Mouse (Mus musculus) forebrain, embryonic 10.5 days (tissue): ENCODE measurements at regions not wholly inside any gene's neighbourhood (a gene's known extent, or its start where the extent isn't known, plus 50 kb on each side); places are given as distances from the start of the nearest gene placed in this dataset.

Experiments used
- DNase-seq: peaks from one replicate; pipeline ENCODE4 v3.0.0-alpha.2; 2017; ENCODE audit warnings: low spot score; ENCODE audit errors: extremely low spot score
- H3K27ac ChIP-seq: fragments of 300-500 bp; sonication (generic); 2 replicates; pipeline ENCODE4 v1.5.1; 2016; ENCODE audit warnings: mild to moderate bottlenecking
- H3K27me3 ChIP-seq: fragments of 300-500 bp; sonication (generic); 2 replicates; pipeline ENCODE4 v1.6.1; 2016; ENCODE audit warnings: mild to moderate bottlenecking; ENCODE audit not compliant: poor library complexity, severe bottlenecking
- H3K36me3 ChIP-seq: fragments of 300-500 bp; sonication (generic); replicated peaks from 2 replicates; pipeline ENCODE4 v1.6.1; 2016; ENCODE audit warnings: mild to moderate bottlenecking, moderate library complexity
- H3K4me1 ChIP-seq: fragments of 300-500 bp; sonication (generic); 2 replicates; pipeline ENCODE4 v1.6.1; 2016
- H3K4me3 ChIP-seq: fragments of 300-500 bp; sonication (generic); 2 replicates; pipeline ENCODE4 v1.5.1; 2016; ENCODE audit warnings: mild to moderate bottlenecking, moderate library complexity
- H3K9me3 ChIP-seq: fragments of 300-500 bp; sonication (generic); 2 replicates; pipeline ENCODE4 v1.6.1; 2016; ENCODE audit warnings: mild to moderate bottlenecking, moderate library complexity
- WGBS: fragments of 180-500 bp; shearing (Covaris S2); methylation state at CpG from one replicate; pipeline ENCODE4 v1.1.7; 2016; 5-methylcytosine and 5-hydroxymethylcytosine counted together

- no peak for DNase-seq
- Histone ChIP-seq H3K36me3 (no peaks in the 10 kb centered on the region), H3K4me1 (peaks cover 21% of the 10 kb centered on the region), H3K4me3 (no peak overlapping the region), H3K27ac (peak overlapping the region; percentile 75), H3K27me3 (no peaks in the 10 kb centered on the region), H3K9me3 (peaks cover 5% of the 10 kb centered on the region)
- WGBS = 82% methylated on average over 7 of the region's 7 CpGs
Observed at GRCm38 (mm10) chr8:90762390-90762789, 54.8 kb downstream of the Gm19935 start.

GRCm38 (mm10) chr8:90761947-90762346 is 55.2 kb downstream of the Gm19935 start:
- Histone ChIP-seq H3K4me1 (peaks cover 21% of the 10 kb centered on the region), H3K9me3 (peaks cover 5% of the 10 kb centered on the region), H3K4me3 (no peak overlapping the region), H3K27me3 (no peaks in the 10 kb centered on the region), H3K36me3 (no peaks in the 10 kb centered on the region), H3K27ac (peak overlapping the region; percentile 75)
- no peak for DNase-seq
- WGBS = 83% methylated on average over 5 of the region's 5 CpGs

GRCm38 (mm10) chr8:90761446-90761845 is 55.7 kb downstream of the Gm19935 start:
- Histone ChIP-seq H3K4me3 (no peak overlapping the region), H3K27ac (no peak overlapping the region), H3K9me3 (peaks cover 5% of the 10 kb centered on the region), H3K4me1 (peaks cover 21% of the 10 kb centered on the region), H3K27me3 (no peaks in the 10 kb centered on the region), H3K36me3 (no peaks in the 10 kb centered on the region)
- 71% methylated on average over 4 of the region's 4 CpGs for WGBS
- DNase-seq = no peak

- Histone ChIP-seq H3K27ac (no peak overlapping the region), H3K27me3 (no peaks in the 10 kb centered on the region), H3K4me3 (no peak overlapping the region), H3K4me1 (peaks cover 21% of the 10 kb centered on the region), H3K36me3 (no peaks in the 10 kb centered on the region), H3K9me3 (peaks cover 5% of the 10 kb centered on the region)
- 76% methylated on average over 9 of the region's 9 CpGs for WGBS
- no peak for DNase-seq
Observed at GRCm38 (mm10) chr8:90759531-90759930, 57.7 kb downstream of the Gm19935 start.

GRCm38 (mm10) chr8:90755020-90755419 is 62.2 kb downstream of the Gm19935 start:
- peaks cover 4% of the 10 kb centered on the region; the same call in 1 of the 2 replicates for H3K9me3 ChIP-seq
- peaks cover 8% of the 10 kb centered on the region for H3K4me1 ChIP-seq
- no peaks in the 10 kb centered on the region for H3K27me3 ChIP-seq
- DNase-seq = no peak
- 84% methylated on average over 4 of the region's 4 CpGs for WGBS
- no peak overlapping the region for H3K27ac ChIP-seq
- H3K36me3 ChIP-seq = no peaks in the 10 kb centered on the region
- no peak overlapping the region for H3K4me3 ChIP-seq

GRCm38 (mm10) chr8:90743546-90743945 is 73.6 kb downstream of the Gm19935 start:
- Histone ChIP-seq H3K9me3 (no peaks in the 10 kb centered on the region), H3K27ac (0 out of 2 replicates have a peak overlapping the region, but pooled peaks have one; percentile 58), H3K27me3 (no peaks in the 10 kb centered on the region), H3K4me1 (peaks cover 30% of the 10 kb centered on the region), H3K4me3 (no peak overlapping the region), H3K36me3 (no peaks in the 10 kb centered on the region)
- WGBS = 98% methylated on average over 2 of the region's 2 CpGs
- no peak for DNase-seq

GRCm38 (mm10) chr8:90740963-90741733 is 76.0 kb downstream of the Gm19935 start:
- 12% methylated on average over 9 of the region's 9 CpGs for WGBS

GRCm38 (mm10) chr8:90740302-90740962 is 76.8 kb downstream of the Gm19935 start:
- Histone ChIP-seq H3K9me3 (peaks cover 14% of the 10 kb centered on the region), H3K27me3 (no peaks in the 10 kb centered on the region), H3K36me3 (peaks cover 2% of the 10 kb centered on the region; the same call in 1 of the 2 replicates), H3K27ac (peak overlapping the region; percentile 87), H3K4me1 (peaks cover 30% of the 10 kb centered on the region), H3K4me3 (peak overlapping the region; percentile 14; the same call in 1 of the 2 replicates)
- peak; percentile 62 for DNase-seq
- 26% methylated on average over 2 of the region's 2 CpGs for WGBS

More at GRCm38 (mm10) chr8:90740963-90741733, 76.0 kb downstream of the Gm19935 start:
- Histone ChIP-seq H3K4me3 (peak overlapping the region; percentile 14; the same call in 1 of the 2 replicates), H3K4me1 (peaks cover 30% of the 10 kb centered on the region), H3K27ac (peak overlapping the region; percentile 87), H3K9me3 (peaks cover 14% of the 10 kb centered on the region), H3K27me3 (no peaks in the 10 kb centered on the region), H3K36me3 (peaks cover 2% of the 10 kb centered on the region; the same call in 1 of the 2 replicates)
- DNase-seq = peak; percentile 45

- H3K27me3 ChIP-seq = no peaks in the 10 kb centered on the region
- no peak overlapping the region for H3K4me3 ChIP-seq
- no peaks in the 10 kb centered on the region for H3K9me3 ChIP-seq
- no peak overlapping the region for H3K27ac ChIP-seq
- no peaks in the 10 kb centered on the region for H3K36me3 ChIP-seq
- H3K4me1 ChIP-seq = 0 out of 2 replicates have a peak, but pooled peaks cover 2% of the 10 kb centered on the region
- no peak for DNase-seq
- WGBS = 42% methylated on average over 1 of the region's 1 CpGs
Observed at GRCm38 (mm10) chr8:90728011-90728410, 89.2 kb downstream of the Gm19935 start.

- 92% methylated on average over 5 of the region's 5 CpGs for WGBS
Observed at GRCm38 (mm10) chr8:90725188-90725587, 92.0 kb downstream of the Gm19935 start.

GRCm38 (mm10) chr8:90716436-90716835 is 100.8 kb downstream of the Gm19935 start:
- H3K9me3 ChIP-seq = no peaks in the 10 kb centered on the region
- no peaks in the 10 kb centered on the region for H3K27me3 ChIP-seq
- H3K36me3 ChIP-seq = no peaks in the 10 kb centered on the region
- H3K4me1 ChIP-seq = peaks cover 5% of the 10 kb centered on the region; the same call in 1 of the 2 replicates
- WGBS = 57% methylated on average over 3 of the region's 3 CpGs
- H3K27ac ChIP-seq = no peak overlapping the region
- DNase-seq = no peak
- H3K4me3 ChIP-seq = no peak overlapping the region

More at GRCm38 (mm10) chr8:90725188-90725587, 92.0 kb downstream of the Gm19935 start:
- H3K27ac ChIP-seq = no peak overlapping the region
- no peaks in the 10 kb centered on the region for H3K36me3 ChIP-seq
- no peaks in the 10 kb centered on the region for H3K9me3 ChIP-seq
- no peak overlapping the region for H3K4me3 ChIP-seq
- H3K27me3 ChIP-seq = no peaks in the 10 kb centered on the region
- 0 out of 2 replicates have a peak, but pooled peaks cover 2% of the 10 kb centered on the region for H3K4me1 ChIP-seq
- no peak for DNase-seq

- Histone ChIP-seq H3K4me3 (no peak overlapping the region), H3K27me3 (no peaks in the 10 kb centered on the region; the same call in 1 of the 2 replicates), H3K27ac (no peak overlapping the region), H3K9me3 (no peaks in the 10 kb centered on the region), H3K4me1 (0 out of 2 replicates have a peak, but pooled peaks cover 5% of the 10 kb centered on the region), H3K36me3 (no peaks in the 10 kb centered on the region)
- WGBS = 21% methylated on average over 5 of the region's 5 CpGs
- DNase-seq = peak; percentile 66
Observed at GRCm38 (mm10) chr8:90708524-90708923, 108.7 kb downstream of the Gm19935 start.

- no peak for DNase-seq
- H3K9me3 ChIP-seq = no peaks in the 10 kb centered on the region
- H3K27ac ChIP-seq = no peak overlapping the region
- H3K4me3 ChIP-seq = no peak overlapping the region
- WGBS = 90% methylated on average over 3 of the region's 3 CpGs
- H3K36me3 ChIP-seq = no peaks in the 10 kb centered on the region
- H3K4me1 ChIP-seq = no peaks in the 10 kb centered on the region
- no peaks in the 10 kb centered on the region for H3K27me3 ChIP-seq
Observed at GRCm38 (mm10) chr8:90692516-90692915, 124.7 kb downstream of the Gm19935 start.
